ENCODE assay signal across 9 mouse cellular contexts in the genomic region with DNA sequence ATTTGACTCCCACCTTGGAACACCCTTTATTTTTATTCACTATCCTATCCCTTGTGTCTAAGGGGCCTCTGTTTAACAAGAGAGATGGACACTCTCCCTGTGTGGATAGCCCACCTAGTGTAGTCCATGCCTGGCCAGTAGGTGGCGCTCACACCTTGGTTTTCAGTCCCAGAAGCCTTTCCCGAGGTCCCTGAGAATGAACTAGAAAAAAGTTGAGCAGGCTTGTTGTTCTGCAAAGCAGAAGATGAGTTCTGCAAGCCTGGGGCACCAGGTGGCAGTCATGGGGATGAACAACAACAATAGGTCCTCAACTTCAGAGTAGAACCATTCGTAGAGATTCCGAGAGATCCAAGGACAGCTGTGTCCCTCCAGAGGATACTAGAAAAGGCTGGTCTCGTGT. TPM values are rescaled to one million over a fixed set of nuclear protein-coding genes. Genes with fewer than 3 reads are reported as not detected.
DNase-seq lines count a peak whose midpoint lies in the region; ATAC-seq and TF ChIP-seq lines count a peak whose summit lies in the region.
"Had no signal": no experiment of that assay in that cellular context is flagged by ENCODE, and none has a peak within 500 bp of the region (broad histone marks: within the 10 kb centered on the region; RNA-seq: fewer than 3 reads in every experiment).

No protein-coding gene starts in this region.

- no peak for ATAC-seq in forebrain, postnatal 0 days
- no peak for ATAC-seq in forebrain, embryonic 12.5 days (ENCODE audit: low FRiP score)
- no peak for ATAC-seq in limb, embryonic 11.5 days (ENCODE audit: insufficient number of reproducible peaks, low FRiP score, low TSS enrichment, low read depth)

- peak; percentile 53 for DNase-seq in forebrain, postnatal 0 days
- DNase-seq in right cerebral cortex, postnatal 10 days (ENCODE audit: low spot score in 2 of 2) = peak; percentile 41 to 73
- DNase-seq in right cerebral cortex, postnatal 36 days (ENCODE audit: low spot score in 2 of 2) = no peak
- DNase-seq in embryonic facial prominence, embryonic 10.5 days (ENCODE audit: low spot score) = peak; percentile 60
- DNase-seq in limb, embryonic 11.5 days (ENCODE audit: low spot score) = peak; percentile 58
- peak; percentile 54 for DNase-seq in retina, embryonic 14.5 days (ENCODE audit: low spot score)
- DNase-seq in yolk sac, embryonic 10.5 days (ENCODE audit: low spot score) = no peak

- H3K4me3 ChIP-seq in forebrain, postnatal 0 days (ENCODE audit: low read depth, low read length) = no peak overlapping the region
- no peak overlapping the region for H3K4me3 ChIP-seq in forebrain, embryonic 12.5 days (replicated peaks)
- no peak overlapping the region for H3K4me3 ChIP-seq in embryonic facial prominence, embryonic 10.5 days
- H3K4me3 ChIP-seq in limb, embryonic 11.5 days (ENCODE audit: low read depth, low read length) = no peak overlapping the region
- H3K4me3 ChIP-seq: stomach, embryonic 15.5 days had no signal

- WGBS in forebrain, postnatal 0 days = 70% methylated on average over 5 of the region's 5 CpGs
- WGBS in forebrain, embryonic 12.5 days = 73% methylated on average over 5 of the region's 5 CpGs
- WGBS in embryonic facial prominence, embryonic 10.5 days = 68% methylated on average over 5 of the region's 5 CpGs
- 73% methylated on average over 5 of the region's 5 CpGs for WGBS in limb, embryonic 11.5 days

- no peaks in the 10 kb centered on the region for H3K27me3 ChIP-seq in forebrain, postnatal 0 days (ENCODE audit: insufficient read depth, low read length)
- H3K27me3 ChIP-seq in forebrain, embryonic 12.5 days = no peaks in the 10 kb centered on the region
- no peaks in the 10 kb centered on the region for H3K27me3 ChIP-seq in embryonic facial prominence, embryonic 10.5 days (replicated peaks; ENCODE audit: low read depth, poor library complexity, severe bottlenecking)
- H3K27me3 ChIP-seq in limb, embryonic 11.5 days (ENCODE audit: control insufficient read depth, insufficient read depth, low read length) = no peaks in the 10 kb centered on the region
- H3K27me3 ChIP-seq: stomach, embryonic 15.5 days had no signal

- TF ChIP-seq CTCF in forebrain, postnatal 0 days (IDR thresholded peaks at IDR 0.05; ENCODE audit: low read depth) = peak; percentile 70

- H3K9me3 ChIP-seq in forebrain, postnatal 0 days (ENCODE audit: low read length) = no peaks in the 10 kb centered on the region
- H3K9me3 ChIP-seq in forebrain, embryonic 12.5 days = no peaks in the 10 kb centered on the region
- H3K9me3 ChIP-seq in embryonic facial prominence, embryonic 10.5 days = no peaks in the 10 kb centered on the region
- no peaks in the 10 kb centered on the region for H3K9me3 ChIP-seq in limb, embryonic 11.5 days (ENCODE audit: control insufficient read depth, low read length)
- H3K9me3 ChIP-seq: stomach, embryonic 15.5 days had no signal

- no peaks in the 10 kb centered on the region for H3K36me3 ChIP-seq in forebrain, postnatal 0 days (ENCODE audit: insufficient read depth)
- H3K36me3 ChIP-seq in forebrain, embryonic 12.5 days (replicated peaks) = peaks cover 4% of the 10 kb centered on the region
- H3K36me3 ChIP-seq in embryonic facial prominence, embryonic 10.5 days (replicated peaks) = peaks cover 6% of the 10 kb centered on the region
- H3K36me3 ChIP-seq in limb, embryonic 11.5 days (ENCODE audit: control insufficient read depth, insufficient read depth, low read length) = peaks cover 3% of the 10 kb centered on the region; the same call in 1 of the 2 replicates

- H3K4me2 ChIP-seq in forebrain, postnatal 0 days (ENCODE audit: low read depth) = no peak overlapping the region
- no peak overlapping the region for H3K4me2 ChIP-seq in forebrain, embryonic 12.5 days
- H3K4me2 ChIP-seq in limb, embryonic 11.5 days (ENCODE audit: low read depth, severe bottlenecking) = no peak overlapping the region
- H3K4me2 ChIP-seq: stomach, embryonic 15.5 days had no signal

- no peaks in the 10 kb centered on the region for H3K4me1 ChIP-seq in forebrain, postnatal 0 days (ENCODE audit: insufficient read depth)
- 0 out of 2 replicates have a peak, but pooled peaks cover 3% of the 10 kb centered on the region for H3K4me1 ChIP-seq in forebrain, embryonic 12.5 days
- no peaks in the 10 kb centered on the region for H3K4me1 ChIP-seq in embryonic facial prominence, embryonic 10.5 days
- no peaks in the 10 kb centered on the region for H3K4me1 ChIP-seq in limb, embryonic 11.5 days (ENCODE audit: control insufficient read depth, insufficient read depth, low read length)
- H3K4me1 ChIP-seq: stomach, embryonic 15.5 days had no signal

- no peak overlapping the region for H3K27ac ChIP-seq in forebrain, postnatal 0 days (ENCODE audit: low read depth, low read length)
- H3K27ac ChIP-seq in forebrain, embryonic 12.5 days = no peak overlapping the region
- H3K27ac ChIP-seq in embryonic facial prominence, embryonic 10.5 days (replicated peaks) = no peak overlapping the region
- H3K27ac ChIP-seq in limb, embryonic 11.5 days (replicated peaks; ENCODE audit: low read depth, low read length) = no peak overlapping the region
- H3K27ac ChIP-seq: stomach, embryonic 15.5 days had no signal

- no peak overlapping the region for H3K9ac ChIP-seq in forebrain, postnatal 0 days
- no peak overlapping the region for H3K9ac ChIP-seq in forebrain, embryonic 12.5 days
- no peak overlapping the region for H3K9ac ChIP-seq in limb, embryonic 11.5 days (ENCODE audit: low read length)
- H3K9ac ChIP-seq: stomach, embryonic 15.5 days had no signal

RNA-seq across cellular contexts. Expression of a gene that starts 35.8 kb away (rescaled TPM):
- 9.2 and 15.8 TPM in 2 replicates for total RNA-seq in forebrain, postnatal 0 days (2014; rRNA removed)
- polyA plus RNA-seq in forebrain, postnatal 0 days (2015; fragmentation: Nextera tagmentation; extraction: Ambion mirVana) = 2.4 and 4.0 TPM in 2 replicates
- polyA plus RNA-seq in forebrain, embryonic 12.5 days (2016; fragmentation: Nextera tagmentation; extraction: Ambion mirVana) = 63.2 and 67.6 TPM in 2 replicates
- polyA plus RNA-seq in embryonic facial prominence, embryonic 10.5 days (2016; fragmentation: Nextera tagmentation; extraction: Ambion mirVana) = 45.7 and 46.9 TPM in 2 replicates
- polyA plus RNA-seq in limb, embryonic 11.5 days (2014; fragmentation: Nextera tagmentation; extraction: Ambion mirVana) = 57.4 and 63.6 TPM in 2 replicates

Comparison
In these comparisons a context has a peak if more than half of its experiments do, and no peak if none do; other contexts are left out.
1. DNase-seq: peak in forebrain, postnatal 0 days (single experiment), right cerebral cortex, postnatal 10 days (2 of 2), embryonic facial prominence, embryonic 10.5 days (single experiment), limb, embryonic 11.5 days (single experiment) and retina, embryonic 14.5 days (single experiment); none in right cerebral cortex, postnatal 36 days (0 of 2) and yolk sac, embryonic 10.5 days (single experiment).